Mouse (Mus musculus): Measurements from ENCODE around the gene Kif22.

- TF ChIP-seq CTCF (IDR thresholded peaks at IDR 0.05; ENCODE audit: low read depth) (no peak), EP300 (IDR thresholded peaks at IDR 0.05; ENCODE audit: low read depth) (no peak)
These were observed 46.9 kb upstream of the Kif22 start for GRCm38 (mm10) chr7:127088901-127089845.

Measured in liver, embryonic 14.5 days (tissue).